Mouse (Mus musculus) small intestine, adult 2 months (tissue): ENCODE data around the gene Resf1.

ENCODE experiments used
- CTCF ChIP-seq: fragments of 200-500 bp; IDR thresholded peaks from 2 replicates; pipeline ENCODE4 v1.5.1; 2012; ENCODE audit warnings: low read depth, mild to moderate bottlenecking, control low read depth, inconsistent platforms, low read length, moderate library complexity, mixed read lengths; ENCODE audit not compliant: insufficient replicate concordance, insufficient read length; ENCODE audit errors: extremely low read depth
- POLR2A ChIP-seq: fragments of 200-500 bp; IDR thresholded peaks from 2 replicates; pipeline ENCODE4 v1.6.1; 2012; ENCODE audit warnings: low read depth, mild to moderate bottlenecking, control low read depth, inconsistent platforms, low read length, moderate library complexity

DNA sequence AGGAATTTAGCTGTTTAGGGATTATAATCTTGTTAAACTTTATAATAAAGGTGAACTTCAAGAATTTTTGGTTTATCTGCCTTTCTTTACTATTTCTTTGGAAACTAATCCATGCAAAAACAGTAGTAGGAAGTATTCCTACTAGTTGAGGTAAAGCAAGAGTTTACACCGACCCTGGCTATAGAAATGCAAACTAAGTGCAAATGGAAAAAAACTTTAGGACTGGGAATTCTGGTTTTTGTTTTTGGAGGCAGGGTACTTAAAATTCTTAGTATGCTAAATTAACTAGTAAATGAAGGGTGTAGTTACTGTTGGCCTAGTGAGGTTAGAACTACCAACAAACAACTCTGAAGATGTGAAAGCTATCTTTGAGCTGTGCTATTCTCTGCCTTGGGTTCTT lies 3.0 kb downstream of the Resf1 start:
- no peak for TF ChIP-seq POLR2A
- TF ChIP-seq CTCF, result no peak
